Mouse (Mus musculus) ovary, postnatal 10 days (tissue): ENCODE measurements around the gene Mpp5.

Experiments
- DNase-seq: peaks from one replicate; pipeline ENCODE4 v3.0.0; 2022; ENCODE audit warnings: low spot score

The Mpp5 gene

DNA sequence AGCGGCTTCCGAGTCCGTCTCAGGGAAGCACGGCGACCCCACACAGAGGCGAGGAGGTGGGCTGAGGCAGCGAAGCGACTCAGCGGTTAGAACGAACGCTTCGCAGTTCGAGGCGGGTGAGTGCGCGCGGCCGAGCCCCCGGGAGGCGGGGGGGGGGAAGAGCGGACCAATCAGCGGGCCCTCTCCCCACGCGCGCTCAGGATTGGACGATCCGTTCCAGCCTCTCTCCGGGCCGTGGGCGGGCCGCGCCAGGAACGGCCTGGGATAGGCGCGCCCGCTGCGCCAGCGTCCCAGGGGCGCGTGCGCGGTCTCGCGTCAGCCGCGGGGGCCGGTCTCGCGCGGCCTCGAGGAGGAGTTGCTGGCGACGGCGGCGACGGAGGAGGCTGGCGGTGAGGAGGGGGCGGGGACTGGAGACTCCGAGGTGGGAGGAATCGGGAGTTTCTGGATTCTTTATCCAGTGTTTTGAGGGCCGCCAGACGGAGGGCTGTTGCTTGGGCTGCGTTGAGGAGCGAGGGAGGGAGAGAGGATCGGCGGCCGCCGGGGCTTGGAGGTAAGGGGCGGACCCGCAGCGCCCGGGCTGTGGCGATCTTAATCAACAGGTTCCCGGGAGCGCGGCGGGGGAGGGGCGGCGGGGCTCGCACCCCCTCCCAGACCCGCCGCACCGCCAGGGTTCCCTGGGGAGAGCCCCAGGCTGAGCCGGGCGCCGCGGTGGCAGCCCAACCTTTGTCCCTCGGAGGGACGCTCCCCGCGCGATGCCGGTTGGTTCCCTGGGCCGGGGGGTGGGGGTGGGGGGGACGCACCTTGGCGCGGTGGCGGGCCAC lies at the start of gene Mpp5:
Gene Mpp5 (plus strand): TSS at position 351 of the 821 bp plus-strand sequence.
- peak; percentile 89 for DNase-seq

DNA sequence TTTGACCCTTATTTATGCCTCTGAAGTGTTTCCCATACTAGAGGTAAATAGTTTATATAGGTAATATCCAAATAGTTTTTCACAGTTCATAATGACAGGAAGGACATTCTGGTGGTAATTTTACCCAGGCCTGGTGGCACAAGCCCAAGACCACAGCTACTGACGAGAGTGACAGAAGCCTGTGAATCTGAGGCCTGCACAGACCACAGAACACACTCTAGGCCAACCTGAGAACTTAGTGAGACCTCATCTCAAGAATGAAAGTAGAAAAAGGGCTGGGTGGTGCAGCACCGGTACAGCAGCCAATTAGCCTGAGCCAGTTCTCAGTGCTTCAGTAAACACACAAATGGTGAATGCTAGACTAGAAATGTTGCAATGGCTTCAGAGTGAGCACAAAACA lies 30.9 kb upstream of the Mpp5 start:
- DNase-seq, result no peak

DNA sequence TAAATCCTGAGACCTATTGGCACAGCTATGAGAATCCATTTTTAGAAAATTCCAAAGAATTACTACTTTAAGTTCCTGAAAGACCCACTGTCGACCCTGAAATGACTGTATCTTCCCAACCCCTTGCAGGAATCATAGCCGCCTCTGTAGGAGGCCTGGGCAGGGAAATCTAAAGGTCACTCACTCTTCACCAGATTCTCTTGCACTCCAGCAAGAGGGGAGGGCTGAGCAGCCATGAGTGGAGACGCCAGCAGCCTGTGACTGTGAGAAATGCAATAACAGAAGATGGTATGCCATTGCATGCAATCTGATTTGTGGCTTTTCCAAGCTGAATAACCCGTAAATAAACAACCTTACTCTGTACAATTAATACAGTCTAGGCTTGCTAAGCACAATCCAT lies 21.0 kb upstream of the Mpp5 start:
- no peak for DNase-seq

DNA sequence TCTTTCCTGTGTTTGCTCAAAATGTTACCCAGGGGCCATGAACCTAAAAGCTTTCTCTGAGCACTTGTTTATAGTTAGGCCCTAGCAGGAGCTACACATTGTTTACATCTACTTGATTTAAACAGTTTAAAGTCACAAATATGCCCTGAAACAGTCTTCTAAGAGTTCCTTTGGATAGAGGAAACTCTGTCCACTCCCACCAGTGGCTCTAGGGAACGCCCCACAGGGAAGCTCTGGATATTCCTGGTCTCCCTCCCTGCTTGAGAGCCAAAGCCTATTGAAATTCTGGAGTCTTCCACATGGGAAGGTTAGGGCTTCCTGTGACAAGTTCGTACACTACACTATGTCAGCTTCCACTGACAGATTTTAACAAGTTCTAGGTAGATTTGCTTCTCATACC lies 9.1 kb upstream of the Mpp5 start:
- DNase-seq, result no peak

DNA sequence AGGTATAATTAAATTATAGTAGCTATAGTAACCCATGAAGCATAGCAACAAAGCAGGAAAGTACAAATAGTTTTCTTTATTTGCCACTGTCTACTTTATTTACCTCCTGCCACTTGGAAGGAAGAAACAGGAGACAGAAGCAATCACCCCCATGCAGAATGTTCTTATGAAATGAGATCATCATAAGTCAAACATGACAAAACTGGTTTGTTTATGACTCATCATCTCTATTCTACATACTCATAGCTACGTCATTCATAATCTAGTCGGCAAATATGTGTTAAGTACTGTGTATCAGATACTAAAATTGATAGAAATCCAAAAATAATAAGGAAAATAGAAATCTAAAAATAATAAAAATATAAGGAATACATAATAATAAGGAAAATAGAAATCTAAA lies 8.4 kb upstream of the Mpp5 start:
- no peak for DNase-seq

DNA sequence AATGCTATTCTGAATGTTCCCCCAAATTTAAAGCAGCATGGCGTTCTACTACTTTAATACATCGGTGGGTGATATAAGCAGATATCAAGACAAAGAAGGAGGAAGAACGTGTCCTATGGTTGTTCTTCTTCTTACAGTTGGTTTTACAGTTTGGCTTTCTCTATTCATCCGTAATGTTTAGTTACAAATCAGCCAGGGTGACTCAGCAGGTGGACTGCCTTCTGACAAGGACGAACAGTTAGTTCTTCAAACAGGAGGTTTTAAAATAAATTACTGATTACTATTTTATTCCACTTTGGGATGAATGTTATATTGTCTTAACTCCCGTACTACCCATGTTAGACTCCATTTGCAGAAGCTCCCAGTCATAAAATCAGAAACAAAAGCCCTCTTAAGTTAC lies 2.5 kb upstream of the Mpp5 start:
- no peak for DNase-seq

DNA sequence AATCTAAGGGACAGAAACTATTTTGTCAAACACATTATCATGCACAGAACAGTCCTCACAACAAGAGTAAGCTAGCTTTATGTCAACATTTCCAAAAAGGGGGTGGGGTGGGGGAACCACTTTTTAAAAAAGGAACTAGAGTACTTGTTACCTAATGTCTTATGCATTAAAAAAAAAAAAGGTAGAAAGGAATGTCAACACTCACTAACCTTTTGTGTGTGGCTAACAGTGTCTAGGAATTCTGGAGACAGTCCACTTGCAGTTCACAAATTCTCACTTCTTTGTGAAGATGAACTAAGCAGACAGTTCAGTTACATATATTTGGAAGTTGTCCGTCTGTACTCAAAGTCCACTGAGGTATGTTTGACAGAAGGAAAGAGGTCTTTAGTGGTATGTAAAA lies 1.3 kb upstream of the Mpp5 start:
- DNase-seq, result no peak

DNA sequence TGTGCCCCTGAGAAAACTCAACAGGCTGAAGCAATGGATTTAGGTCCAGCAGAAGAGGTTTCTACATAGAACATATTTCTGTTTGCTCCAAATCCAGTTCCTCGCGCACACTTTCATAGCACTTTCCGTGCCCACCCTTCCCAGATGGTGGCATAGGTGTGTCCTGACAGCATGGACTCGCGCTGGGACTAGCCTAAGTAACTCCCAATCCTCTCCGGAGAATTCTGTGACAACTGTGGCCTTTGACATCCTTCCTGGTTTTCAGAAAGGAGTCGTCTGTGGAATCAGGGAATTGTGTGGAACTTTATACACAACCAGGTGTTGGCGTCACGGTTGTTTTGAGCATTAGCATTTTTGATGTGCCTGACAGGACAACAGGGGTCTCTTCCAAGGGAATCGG lies 594 bp upstream of the Mpp5 start:
- no peak for DNase-seq

DNA sequence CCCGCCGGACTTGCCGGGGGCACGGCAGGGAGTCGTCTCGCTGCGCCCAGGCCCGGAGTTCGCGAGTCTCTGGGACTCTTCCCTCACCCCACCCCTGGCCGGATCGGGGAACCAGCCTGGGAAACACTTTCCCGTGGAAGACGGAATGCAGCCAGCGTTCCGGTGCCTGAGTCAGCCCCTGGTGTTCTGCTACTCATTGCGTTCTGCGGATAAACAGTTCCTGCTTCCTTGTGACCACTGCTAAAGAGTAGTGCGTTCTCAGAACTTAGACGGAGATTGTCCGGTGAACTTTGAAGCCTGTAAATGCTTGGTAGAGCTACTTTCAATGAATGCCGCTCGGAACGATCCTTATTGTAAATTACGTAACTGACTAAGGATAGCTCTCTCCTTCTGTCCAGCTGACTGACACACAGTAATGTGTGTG lies 683 bp downstream of the Mpp5 start:
- peak; percentile 51 for DNase-seq

DNA sequence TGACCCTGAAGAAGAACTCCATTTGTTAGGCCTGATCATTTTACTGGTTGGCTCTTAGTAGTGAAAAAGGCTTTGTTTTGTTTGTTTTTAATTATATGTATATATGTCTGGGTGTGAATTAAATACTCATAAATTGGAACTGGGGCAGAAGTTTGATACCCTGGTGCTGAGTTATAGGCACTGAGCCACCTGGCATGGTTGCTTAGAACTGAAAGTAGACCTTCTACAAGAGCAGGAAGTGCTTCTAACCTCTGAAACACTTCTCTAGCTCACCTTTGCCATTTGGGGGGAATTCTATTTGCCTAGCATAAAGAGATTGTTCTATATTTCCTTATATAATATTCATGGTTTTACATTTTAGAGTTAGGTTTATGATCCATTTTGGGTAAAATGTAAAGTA lies 13.3 kb downstream of the Mpp5 start:
- no peak for DNase-seq

DNA sequence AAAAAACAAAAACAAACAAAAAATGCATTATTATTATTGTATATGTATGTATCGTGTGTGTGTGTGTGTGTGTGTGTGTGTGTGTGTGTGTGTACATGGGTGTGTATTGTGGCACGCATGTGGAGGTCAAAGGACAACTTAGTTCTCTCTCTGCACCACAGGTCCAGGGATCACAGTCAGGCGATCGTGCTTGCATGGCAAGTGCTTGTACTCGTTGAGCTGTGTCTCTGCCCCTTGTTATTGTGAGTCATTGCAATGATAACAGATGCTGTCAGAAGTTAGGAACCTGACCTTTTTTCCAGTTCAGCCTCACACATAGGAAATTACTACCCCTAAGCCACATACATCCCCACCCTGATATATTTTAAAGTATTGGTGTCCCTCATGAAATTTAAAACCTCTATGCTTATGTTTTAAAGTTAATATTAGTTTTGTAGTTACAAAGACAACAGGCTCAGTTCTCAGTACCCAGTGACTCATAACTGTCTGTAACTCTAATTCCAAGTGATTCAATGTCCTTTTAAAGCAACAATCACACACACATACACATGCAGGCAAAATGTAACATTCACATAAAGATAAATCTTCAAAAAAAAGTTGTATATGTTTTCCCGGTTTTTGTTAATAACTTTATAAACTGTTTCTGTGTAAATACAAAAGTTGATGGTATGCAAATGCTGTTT lies 20.5 kb downstream of the Mpp5 start:
- DNase-seq, result no peak

DNA sequence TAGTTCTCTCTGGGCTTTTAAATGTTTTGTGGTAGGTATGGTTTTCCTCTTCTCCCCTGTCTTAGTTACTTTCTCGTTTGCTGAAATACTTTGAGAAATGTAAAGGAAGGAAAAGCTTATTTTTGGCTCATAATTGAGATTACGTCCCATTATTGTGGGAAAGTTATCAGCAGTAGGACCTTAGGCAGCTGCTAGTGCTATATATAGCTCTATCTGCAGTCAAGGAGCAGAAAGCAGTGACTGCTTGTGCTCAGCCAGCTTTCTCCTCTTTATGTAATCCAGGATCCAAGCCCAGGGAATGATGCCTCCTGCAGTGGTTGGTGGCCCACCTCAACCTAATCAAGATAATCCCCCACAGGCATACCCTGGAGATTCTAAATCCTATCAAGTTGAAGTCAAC lies 24.5 kb downstream of the Mpp5 start:
- no peak for DNase-seq

DNA sequence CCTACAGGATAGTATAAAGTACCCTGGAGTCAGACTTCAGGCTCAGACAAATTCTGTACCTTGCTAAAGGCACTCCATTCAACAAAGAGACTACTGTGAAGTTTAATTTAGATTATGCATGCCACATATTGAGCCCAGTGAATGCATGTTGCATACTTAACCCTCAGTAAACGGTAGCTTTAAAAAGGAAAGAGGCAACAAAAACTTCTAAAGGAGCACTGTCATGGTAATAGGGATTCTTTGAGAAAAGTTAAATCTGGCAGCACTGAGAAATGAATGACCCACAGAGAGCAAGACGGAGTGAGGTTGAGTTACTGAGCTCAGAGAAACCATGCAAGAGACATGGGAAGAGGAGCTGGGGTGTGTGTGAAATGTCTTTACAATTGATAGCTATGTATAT lies 29.2 kb downstream of the Mpp5 start:
- DNase-seq, result no peak

DNA sequence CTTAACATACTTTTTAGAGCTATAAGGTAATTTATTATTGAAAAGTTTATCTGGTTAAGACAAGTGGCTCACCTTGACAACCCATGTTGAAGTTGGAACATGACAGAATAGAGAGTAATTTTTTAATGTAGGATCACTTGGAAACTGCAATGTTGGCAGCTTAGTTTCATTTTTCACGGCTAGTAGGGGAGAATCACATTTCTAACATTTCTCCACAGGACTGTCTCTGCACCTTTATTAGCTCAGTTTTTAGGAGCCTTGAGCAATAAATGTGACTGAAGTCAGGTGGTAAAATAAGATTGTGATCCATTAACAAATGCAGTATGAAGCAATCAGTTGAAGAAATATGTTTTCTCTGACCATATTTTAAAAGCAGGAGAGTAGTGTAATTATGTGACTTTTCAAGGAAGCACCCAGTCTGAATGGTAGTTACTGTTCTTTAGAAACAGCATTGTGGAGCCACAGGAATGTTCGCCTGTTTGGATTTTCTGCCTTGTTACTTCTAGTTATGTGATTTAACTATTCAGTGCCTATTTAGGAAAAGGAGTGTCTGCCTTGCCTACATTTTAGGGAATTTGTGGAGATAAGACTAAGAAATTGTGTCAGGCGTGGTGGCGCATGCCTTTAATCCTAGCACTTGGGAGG lies 29.8 kb downstream of the Mpp5 start:
- DNase-seq, result no peak

DNA sequence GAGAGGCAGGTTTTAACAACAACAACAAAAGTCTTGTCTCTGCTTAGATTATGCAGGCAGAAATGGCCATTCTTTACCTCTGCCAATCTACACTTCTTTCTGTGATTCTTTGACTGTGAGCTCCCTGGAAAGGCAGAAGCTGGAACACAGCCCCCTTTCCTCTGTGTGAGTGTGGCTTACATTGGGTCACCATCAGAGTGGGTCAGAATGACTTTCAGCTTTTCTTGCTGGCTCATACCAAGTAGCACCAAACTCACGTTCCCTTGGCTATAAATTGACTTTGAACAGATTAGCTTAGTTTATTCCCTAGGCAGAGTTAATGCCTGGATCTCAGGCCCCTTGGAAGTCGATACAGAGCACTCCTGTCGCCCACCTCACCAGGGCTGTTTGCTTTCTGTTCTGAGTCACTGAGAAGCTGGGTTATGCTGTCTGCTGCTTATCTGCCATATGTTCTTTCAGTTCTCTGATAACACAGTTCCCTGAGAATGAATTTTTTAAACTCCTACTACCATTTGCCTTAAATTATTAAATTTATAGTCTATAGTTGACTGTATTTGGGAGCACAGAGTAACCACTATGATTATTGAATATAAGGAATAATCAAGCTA lies 39.7 kb downstream of the Mpp5 start:
- DNase-seq, result no peak

DNA sequence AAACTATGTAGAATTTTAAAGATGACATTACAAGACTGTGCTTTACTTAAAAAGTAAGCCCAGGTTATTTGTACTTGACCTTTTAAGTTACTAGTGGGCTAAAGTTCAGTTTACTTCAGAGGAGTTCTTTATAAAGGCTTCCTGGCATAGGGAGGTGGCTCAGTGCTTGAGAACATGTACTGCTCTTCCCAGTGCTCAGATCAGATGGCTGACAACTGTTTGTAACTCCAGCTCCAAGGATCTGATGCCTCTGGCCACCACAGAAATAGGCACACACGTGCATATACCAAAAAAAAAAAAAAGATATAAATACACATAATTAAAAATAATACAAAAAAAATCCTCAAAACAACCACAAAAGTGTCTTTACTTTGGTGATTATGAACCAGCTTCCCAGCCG lies 42.1 kb downstream of the Mpp5 start:
- no peak for DNase-seq

DNA sequence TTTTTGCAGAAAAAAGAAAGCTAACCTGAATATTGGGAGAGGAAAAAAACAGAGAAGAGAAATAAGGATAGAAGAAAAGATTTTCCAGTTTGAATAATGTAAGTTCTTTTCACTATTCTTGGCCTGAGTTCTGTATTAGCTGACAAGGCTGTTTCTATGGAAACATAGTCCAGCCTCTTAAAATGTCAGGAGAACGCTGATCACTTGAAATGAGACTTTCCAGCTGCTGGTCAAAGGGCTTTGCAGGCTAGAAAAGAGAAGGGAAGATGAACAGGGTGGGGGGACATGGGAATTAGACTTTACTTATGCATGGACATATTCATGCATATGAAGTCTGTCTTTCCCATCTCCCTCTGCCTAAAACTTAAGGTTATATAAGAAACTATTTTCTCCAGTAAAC lies 45.5 kb downstream of the Mpp5 start:
- no peak for DNase-seq

DNA sequence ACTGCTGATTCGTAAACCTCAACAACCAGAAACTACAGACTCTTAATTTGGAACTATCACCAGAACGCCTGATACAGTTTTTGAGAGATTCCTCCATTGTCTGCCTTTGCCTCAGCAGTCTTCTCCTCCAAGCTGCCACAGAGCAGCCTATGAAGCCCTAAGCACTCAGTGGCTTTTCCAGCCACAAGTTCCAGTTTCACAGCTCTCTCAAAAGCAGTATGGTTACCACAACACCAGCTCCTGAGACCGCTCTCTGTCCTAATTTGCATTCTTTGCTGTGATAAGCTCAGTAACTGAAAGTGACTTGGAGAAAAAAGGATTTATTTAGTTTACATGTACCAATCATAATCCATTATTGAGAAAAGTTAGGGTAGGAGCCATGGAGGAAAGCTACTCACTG lies 51.3 kb downstream of the Mpp5 start:
- DNase-seq, result no peak

DNA sequence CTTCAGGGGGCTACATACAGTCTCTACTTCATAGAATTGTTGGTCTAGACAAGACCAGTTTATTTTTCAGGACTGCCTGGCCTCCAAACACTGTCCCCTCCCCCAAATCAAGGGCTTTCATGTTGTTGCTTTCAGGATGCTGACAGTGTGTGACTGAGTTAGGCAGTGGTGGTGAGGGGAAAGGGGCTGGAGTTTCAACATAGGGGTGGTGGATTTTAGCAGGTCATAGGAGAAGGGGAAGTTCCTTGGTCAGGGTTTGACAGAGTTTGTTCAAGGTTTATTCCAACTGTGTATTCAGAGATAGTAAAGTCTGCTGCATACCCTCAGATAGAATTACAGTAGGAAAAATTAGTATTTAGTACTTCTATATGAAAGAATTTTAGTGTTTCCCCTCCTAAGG lies 53.1 kb downstream of the Mpp5 start:
- no peak for DNase-seq

DNA sequence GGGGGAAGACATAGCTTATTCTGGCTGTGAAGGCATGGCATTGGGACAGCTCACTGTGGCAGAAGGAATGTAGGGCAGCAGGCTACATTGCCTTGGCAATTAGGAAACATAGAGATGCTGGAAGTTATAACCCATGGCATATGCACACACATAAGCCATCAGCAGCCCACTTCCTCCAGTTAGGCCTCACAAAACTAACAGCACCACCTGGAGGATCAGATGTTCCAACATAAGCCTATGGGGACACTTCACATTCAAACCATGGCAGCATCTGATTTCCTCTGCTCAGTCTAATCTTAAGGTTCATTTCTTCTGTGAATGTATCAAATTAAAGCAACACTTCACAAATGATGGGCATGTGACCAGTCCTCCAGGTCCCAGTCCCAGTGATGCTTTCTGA lies 65.7 kb downstream of the Mpp5 start:
- DNase-seq, result no peak

DNA sequence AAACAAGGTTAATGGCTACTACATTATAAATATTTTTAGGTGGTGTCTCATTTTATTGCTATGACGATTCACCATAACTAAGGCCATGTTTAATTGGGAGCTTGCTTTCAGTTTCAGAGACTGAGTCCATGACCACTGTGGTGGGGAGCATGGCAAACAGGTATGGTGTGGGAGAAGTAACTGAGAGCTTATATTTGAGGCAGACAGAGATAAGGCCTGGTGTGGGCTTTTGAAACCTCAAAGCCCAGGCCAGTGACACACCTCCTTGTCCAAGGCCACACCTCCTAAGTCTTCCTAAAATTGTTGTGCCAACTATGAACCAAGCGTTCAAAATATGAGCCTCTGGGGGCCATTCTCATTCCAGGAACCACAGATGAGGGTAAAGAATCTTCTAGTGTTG lies 85.8 kb downstream of the Mpp5 start:
- DNase-seq, result no peak

DNA sequence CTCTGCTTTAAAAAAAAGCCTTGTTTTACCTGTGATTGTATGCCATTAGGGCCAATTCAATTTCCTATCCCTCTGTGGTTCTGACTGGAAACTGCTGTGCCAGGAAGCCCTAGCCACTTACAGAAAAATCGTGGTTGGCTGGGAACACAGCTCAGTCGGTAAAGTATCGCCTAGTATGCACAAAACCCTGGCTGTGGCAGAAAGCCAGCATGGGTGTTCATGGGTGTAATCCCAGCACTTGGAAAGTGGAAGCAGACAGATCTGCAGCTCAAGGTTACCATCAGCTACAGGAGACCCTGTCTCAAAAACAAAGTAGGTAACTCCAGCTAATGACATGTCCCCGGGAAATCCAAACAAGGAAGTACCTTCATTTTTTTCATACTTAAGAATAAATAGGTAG lies 91.2 kb downstream of the Mpp5 start:
- no peak for DNase-seq

DNA sequence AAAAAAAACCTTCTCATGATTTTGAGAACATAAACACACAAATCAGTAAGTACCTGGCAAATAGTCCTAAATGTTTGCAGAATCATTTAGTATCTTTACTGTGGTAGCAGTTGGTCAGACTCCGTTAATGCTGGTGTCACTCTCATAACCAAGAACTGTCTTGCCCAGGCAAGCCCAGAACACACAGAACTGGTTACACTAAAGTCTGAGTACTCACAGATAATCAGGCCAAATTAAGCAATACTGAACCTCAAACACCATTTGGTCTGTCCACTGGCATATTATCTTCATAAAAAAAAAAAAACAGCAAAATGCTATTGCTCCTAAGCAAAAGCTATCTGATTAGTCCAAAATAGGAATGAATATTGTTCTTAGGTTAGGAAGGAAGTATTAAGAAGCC lies 93.7 kb downstream of the Mpp5 start:
- no peak for DNase-seq
